Mouse (Mus musculus) stomach, postnatal 0 days (tissue): Measurements from ENCODE around the gene Lrrn2. TPM values are rescaled to one million over a fixed set of nuclear protein-coding genes. Genes with fewer than 3 reads are reported as not detected.
A peak's percentile ranks its signal among the peaks of the same experiment; 100 is the strongest.

Experiments
- ATAC-seq: fragments of 200-750 bp; cut with Nextera tagmentation; 2 replicates; pipeline ENCODE4 v1.8.0; 2017; ENCODE audit not compliant: low FRiP score, low TSS enrichment
- DNase-seq: peaks from one replicate; pipeline ENCODE4 v3.0.0-alpha.2; 2016; ENCODE audit warnings: low spot score
- H3K27ac ChIP-seq: fragments of 300-500 bp; sonication (generic); replicated peaks from 2 replicates; pipeline ENCODE4 v1.5.1; 2014; ENCODE audit warnings: mild to moderate bottlenecking, control low read depth
- H3K27me3 ChIP-seq: fragments of 300-500 bp; sonication (generic); 2 replicates; pipeline ENCODE4 v1.6.1; 2014; ENCODE audit warnings: low read length; ENCODE audit not compliant: control insufficient read depth, insufficient read depth
- H3K36me3 ChIP-seq: fragments of 300-500 bp; sonication (generic); 2 replicates; pipeline ENCODE4 v1.6.1; 2014; ENCODE audit warnings: low read length, mixed read lengths; ENCODE audit not compliant: control insufficient read depth, insufficient read depth
- H3K4me1 ChIP-seq: fragments of 300-500 bp; sonication (generic); replicated peaks from 2 replicates; pipeline ENCODE4 v1.6.1; 2014; ENCODE audit warnings: antibody characterized with exemption; ENCODE audit not compliant: control insufficient read depth, insufficient read depth
- H3K4me2 ChIP-seq: fragments of 300-500 bp; sonication (generic); replicated peaks from 2 replicates; pipeline ENCODE4 v1.6.1; 2014; ENCODE audit warnings: low read depth, mild to moderate bottlenecking, control low read depth, moderate library complexity
- H3K4me3 ChIP-seq: fragments of 300-500 bp; sonication (generic); 2 replicates; pipeline ENCODE4 v1.5.1; 2014; ENCODE audit warnings: low read depth, low read length, control low read depth
- H3K9ac ChIP-seq: fragments of 300-500 bp; sonication (generic); 2 replicates; pipeline ENCODE4 v1.6.1; 2014; ENCODE audit warnings: mild to moderate bottlenecking, low read length, control low read depth, mixed read lengths
- H3K9me3 ChIP-seq: fragments of 300-500 bp; sonication (generic); 2 replicates; pipeline ENCODE4 v1.6.1; 2016; ENCODE audit warnings: low read length; ENCODE audit not compliant: control insufficient read depth
- CTCF ChIP-seq: IDR thresholded peaks from 2 replicates; pipeline ENCODE4 v1.5.1; 2016; ENCODE audit warnings: antibody characterized with exemption, low read depth, mild to moderate bottlenecking, moderate library complexity
- EP300 ChIP-seq: optimal IDR thresholded peaks from 2 replicates; pipeline ENCODE3; 2016; ENCODE audit warnings: antibody characterized with exemption
- WGBS: fragments of 180-500 bp; shearing (Covaris S2); extraction: QIAGEN DNeasy Blood & Tissue Kit; methylation state at CpG from one replicate; pipeline ENCODE4 v1.1.7; 2014; 5-methylcytosine and 5-hydroxymethylcytosine counted together
- polyA plus RNA-seq: library from polyadenylated mRNA; unstranded; fragments of >200 nt; fragmentation: Nextera tagmentation; extraction: Ambion mirVana; gene quantifications from 2 replicates; pipeline ENCODE4 v1.2.1, GENCODE M21; 2015

Lrrn2 gene
- polyA plus RNA-seq, 1 experiment from 2014 or later: 1.7 TPM

DNA sequence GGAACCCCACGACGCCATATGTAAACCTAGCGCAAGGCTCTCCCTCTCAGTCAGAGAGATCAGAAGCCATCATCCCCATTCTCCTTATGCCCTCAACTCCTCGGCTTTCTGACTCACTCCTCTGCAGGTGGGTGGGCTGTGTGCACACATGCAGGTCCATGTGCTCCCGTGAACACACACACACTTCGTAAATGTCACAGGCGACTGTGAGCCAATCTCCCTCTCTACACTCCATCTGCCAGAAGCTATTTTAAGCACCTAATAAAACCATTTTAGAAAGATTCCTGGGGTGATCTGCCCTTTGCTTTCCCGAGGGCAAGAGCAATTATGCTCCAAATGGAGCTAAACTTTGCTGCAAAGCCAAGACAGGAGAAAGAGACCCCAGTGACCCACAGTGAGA, 65.8 kb downstream of the Lrrn2 start:
- ATAC-seq (no peak), DNase-seq (no peak)
- TF ChIP-seq EP300 (no peak), CTCF (no peak)
- Histone ChIP-seq H3K9me3 (no peaks in the 10 kb centered on the region), H3K4me3 (no peak overlapping the region), H3K27ac (no peak overlapping the region), H3K4me2 (no peak overlapping the region), H3K4me1 (no peaks in the 10 kb centered on the region), H3K9ac (no peak overlapping the region), H3K36me3 (no peaks in the 10 kb centered on the region), H3K27me3 (no peaks in the 10 kb centered on the region)
- WGBS: 58% methylated on average over 8 of the region's 8 CpGs

- TF ChIP-seq CTCF (no peak), EP300 (no peak)
- Histone ChIP-seq H3K4me2 (no peak overlapping the region), H3K27me3 (no peaks in the 10 kb centered on the region; the same call in 1 of the 2 replicates), H3K9me3 (no peaks in the 10 kb centered on the region), H3K4me3 (no peak overlapping the region), H3K4me1 (no peaks in the 10 kb centered on the region), H3K27ac (no peak overlapping the region), H3K9ac (no peak overlapping the region), H3K36me3 (no peaks in the 10 kb centered on the region)
- no peak for DNase-seq
- WGBS: 55% methylated on average over 7 of the region's 7 CpGs
- ATAC-seq: no peak
Observed at GRCm38 (mm10) chr1:132947811-132948210, 67.7 kb downstream of the Lrrn2 start.

GRCm38 (mm10) chr1:132956809-132957208, 76.7 kb downstream of the Lrrn2 start:
- 74% methylated on average over 5 of the region's 5 CpGs for WGBS
- H3K9ac ChIP-seq: no peak overlapping the region
- no peak overlapping the region for H3K27ac ChIP-seq

DNA sequence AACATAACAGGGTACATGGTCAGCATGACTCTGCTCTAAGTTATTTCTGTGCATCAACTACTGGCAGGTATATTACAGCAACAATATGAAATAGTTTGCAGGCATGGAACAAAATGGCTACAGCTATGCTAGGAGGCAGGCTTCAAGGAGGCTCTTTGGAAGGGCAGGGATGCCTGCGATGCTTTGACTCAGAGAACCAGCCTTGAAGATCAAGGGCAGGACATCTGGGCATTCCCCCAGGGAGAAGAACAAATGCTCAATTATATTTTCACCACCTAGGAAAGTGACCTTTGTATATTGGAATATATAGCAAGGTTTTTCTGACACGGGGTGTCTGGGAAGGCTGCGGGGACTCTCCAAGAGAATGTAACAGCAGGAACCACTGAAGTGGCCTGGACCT, 81.7 kb downstream of the Lrrn2 start:
- H3K4me3 ChIP-seq: no peak overlapping the region
- WGBS: 93% methylated on average over 3 of the region's 3 CpGs
- H3K36me3 ChIP-seq: no peaks in the 10 kb centered on the region
- no peak for DNase-seq
- H3K4me2 ChIP-seq: no peak overlapping the region
- H3K4me1 ChIP-seq: no peaks in the 10 kb centered on the region
- no peak overlapping the region for H3K9ac ChIP-seq
- TF ChIP-seq CTCF: no peak
- TF ChIP-seq EP300: no peak
- H3K27ac ChIP-seq: no peak overlapping the region
- no peak for ATAC-seq
- H3K9me3 ChIP-seq: no peaks in the 10 kb centered on the region
- no peaks in the 10 kb centered on the region for H3K27me3 ChIP-seq

More at GRCm38 (mm10) chr1:132956809-132957208, 76.7 kb downstream of the Lrrn2 start:
- TF ChIP-seq EP300 (no peak), CTCF (no peak)
- no peaks in the 10 kb centered on the region for H3K4me1 ChIP-seq
- no peaks in the 10 kb centered on the region for H3K9me3 ChIP-seq
- no peaks in the 10 kb centered on the region; the same call in 1 of the 2 replicates for H3K27me3 ChIP-seq
- no peak overlapping the region for H3K4me2 ChIP-seq
- no peak overlapping the region for H3K4me3 ChIP-seq
- no peak for DNase-seq
- H3K36me3 ChIP-seq: no peaks in the 10 kb centered on the region
- ATAC-seq: no peak

GRCm38 (mm10) chr1:132964106-132964505, 84.0 kb downstream of the Lrrn2 start:
- TF ChIP-seq EP300: no peak
- Histone ChIP-seq H3K36me3 (no peaks in the 10 kb centered on the region), H3K27ac (no peak overlapping the region), H3K27me3 (no peaks in the 10 kb centered on the region), H3K4me2 (no peak overlapping the region), H3K9ac (no peak overlapping the region), H3K4me3 (no peak overlapping the region), H3K9me3 (no peaks in the 10 kb centered on the region), H3K4me1 (no peaks in the 10 kb centered on the region)
- DNase-seq (no peak), ATAC-seq (no peak)
- 81% methylated on average over 2 of the region's 2 CpGs for WGBS

DNA sequence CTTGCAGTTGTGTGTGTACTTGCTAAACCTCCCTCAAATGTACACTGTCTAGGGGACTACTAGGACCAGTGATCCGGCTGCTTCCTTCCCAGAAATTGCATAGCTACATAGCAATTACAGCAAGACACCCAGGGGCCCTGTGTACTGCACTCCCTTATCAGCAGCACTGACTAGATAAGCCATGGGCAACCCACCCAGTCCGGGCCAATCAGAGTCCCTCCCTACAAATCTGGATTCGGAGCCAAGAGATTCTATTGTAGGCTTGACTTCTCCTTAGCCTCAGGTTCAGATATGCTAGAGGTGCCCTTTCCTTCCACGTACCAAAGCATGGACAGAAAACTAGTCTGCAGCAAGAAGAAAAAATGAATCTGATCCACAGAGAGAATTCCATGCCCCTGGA, 84.6 kb downstream of the Lrrn2 start:
- H3K4me2 ChIP-seq: no peak overlapping the region
- H3K4me3 ChIP-seq: no peak overlapping the region
- WGBS: 57% methylated on average over 4 of the region's 4 CpGs
- no peaks in the 10 kb centered on the region for H3K4me1 ChIP-seq
- DNase-seq (no peak), ATAC-seq (no peak)
- TF ChIP-seq EP300: no peak
- no peaks in the 10 kb centered on the region for H3K36me3 ChIP-seq
- H3K27ac ChIP-seq: no peak overlapping the region
- no peak overlapping the region for H3K9ac ChIP-seq
- no peaks in the 10 kb centered on the region for H3K9me3 ChIP-seq
- no peaks in the 10 kb centered on the region for H3K27me3 ChIP-seq

DNA sequence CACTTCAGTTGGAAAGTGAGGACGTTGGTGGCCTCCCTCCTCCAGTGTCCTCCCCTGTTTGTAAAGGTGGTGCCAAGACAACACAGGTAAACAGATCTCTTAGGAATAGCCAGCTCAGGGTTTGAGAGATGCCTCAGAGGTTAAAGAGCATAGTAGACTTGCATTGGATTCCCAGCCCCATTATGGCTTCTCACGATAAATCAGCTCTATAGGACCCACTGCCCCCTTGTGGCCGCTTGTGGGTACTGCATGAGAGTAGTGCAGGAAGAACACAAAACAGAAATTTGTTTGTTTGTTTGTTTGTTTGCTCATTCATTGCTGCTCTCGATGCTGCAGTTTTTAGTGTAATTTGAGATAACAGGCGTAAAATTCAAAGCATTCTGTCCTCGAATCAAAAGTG, 88.6 kb downstream of the Lrrn2 start:
- no peaks in the 10 kb centered on the region for H3K27me3 ChIP-seq
- H3K4me2 ChIP-seq: no peak overlapping the region
- peak; percentile 50 for DNase-seq

More for the DNA sequence above, 88.6 kb downstream of the Lrrn2 start:
- H3K4me1 ChIP-seq: no peaks in the 10 kb centered on the region
- ATAC-seq: no peak
- 30% methylated on average over 6 of the region's 6 CpGs for WGBS
- no peaks in the 10 kb centered on the region for H3K36me3 ChIP-seq
- H3K27ac ChIP-seq: no peak overlapping the region
- H3K4me3 ChIP-seq: no peak overlapping the region
- TF ChIP-seq EP300: no peak
- peak; percentile 83 for TF ChIP-seq CTCF
- no peak overlapping the region for H3K9ac ChIP-seq
- H3K9me3 ChIP-seq: no peaks in the 10 kb centered on the region
